Mouse (Mus musculus): Measurements from ENCODE around the gene Cttn. TPM values are rescaled to one million over a fixed set of nuclear protein-coding genes. Genes with fewer than 3 reads are reported as not detected.

Cttn gene
- polyA plus RNA-seq, 1 experiment, result 11.7 TPM

GRCm38 (mm10) chr7:144438811-144439210 lies 32.0 kb downstream of the Cttn start:
- Histone ChIP-seq H3K27me3 (ENCODE audit: control insufficient read depth) (no peaks in the 10 kb centered on the region), H3K4me3 (replicated peaks) (no peak overlapping the region), H3K36me3 (ENCODE audit: control insufficient read depth) (peaks cover 74% of the 10 kb centered on the region), H3K9me3 (ENCODE audit: control insufficient read depth, low read length) (no peaks in the 10 kb centered on the region), H3K4me1 (ENCODE audit: control insufficient read depth) (no peaks in the 10 kb centered on the region)
- no peak for TF ChIP-seq GATA1 (IDR thresholded peaks at IDR 0.05; ENCODE audit: low read length)
- no peak for TF ChIP-seq TAL1 (IDR thresholded peaks at IDR 0.05; ENCODE audit: low read length)

- Histone ChIP-seq H3K36me3 (ENCODE audit: control insufficient read depth) (peaks cover 24% of the 10 kb centered on the region), H3K4me1 (ENCODE audit: control insufficient read depth) (no peaks in the 10 kb centered on the region), H3K9me3 (ENCODE audit: control insufficient read depth, low read length) (no peaks in the 10 kb centered on the region), H3K4me3 (replicated peaks) (no peak overlapping the region), H3K27me3 (ENCODE audit: control insufficient read depth) (no peaks in the 10 kb centered on the region; the same call in 1 of the 2 replicates)
- TF ChIP-seq TAL1 (IDR thresholded peaks at IDR 0.05; ENCODE audit: low read length), result no peak
- no peak for TF ChIP-seq GATA1 (IDR thresholded peaks at IDR 0.05; ENCODE audit: low read length)
Measured at GRCm38 (mm10) chr7:144432920-144433319, 37.9 kb downstream of the Cttn start.

GRCm38 (mm10) chr7:144427460-144427859 lies 43.3 kb downstream of the Cttn start:
- Histone ChIP-seq H3K36me3 (ENCODE audit: control insufficient read depth) (no peaks in the 10 kb centered on the region), H3K4me3 (replicated peaks) (no peak overlapping the region), H3K4me1 (ENCODE audit: control insufficient read depth) (no peaks in the 10 kb centered on the region), H3K27me3 (ENCODE audit: control insufficient read depth) (no peaks in the 10 kb centered on the region; the same call in 1 of the 2 replicates), H3K9me3 (ENCODE audit: control insufficient read depth, low read length) (no peaks in the 10 kb centered on the region)
- TF ChIP-seq TAL1 (IDR thresholded peaks at IDR 0.05; ENCODE audit: low read length) (no peak), GATA1 (IDR thresholded peaks at IDR 0.05; ENCODE audit: low read length) (no peak)

GRCm38 (mm10) chr7:144426594-144426993 lies 44.2 kb downstream of the Cttn start:
- TF ChIP-seq GATA1 (IDR thresholded peaks at IDR 0.05; ENCODE audit: low read length), result no peak
- TF ChIP-seq TAL1 (IDR thresholded peaks at IDR 0.05; ENCODE audit: low read length), result no peak
- H3K9me3 ChIP-seq (ENCODE audit: control insufficient read depth, low read length), result no peaks in the 10 kb centered on the region
- no peak overlapping the region for H3K4me3 ChIP-seq (replicated peaks)
- H3K4me1 ChIP-seq (ENCODE audit: control insufficient read depth), result no peaks in the 10 kb centered on the region
- H3K27me3 ChIP-seq (ENCODE audit: control insufficient read depth), result no peaks in the 10 kb centered on the region; the same call in 1 of the 2 replicates
- H3K36me3 ChIP-seq (ENCODE audit: control insufficient read depth), result no peaks in the 10 kb centered on the region

- H3K9me3 ChIP-seq (ENCODE audit: control insufficient read depth, low read length), result no peaks in the 10 kb centered on the region
- no peaks in the 10 kb centered on the region for H3K36me3 ChIP-seq (ENCODE audit: control insufficient read depth)
- no peaks in the 10 kb centered on the region for H3K4me1 ChIP-seq (ENCODE audit: control insufficient read depth)
- no peaks in the 10 kb centered on the region; the same call in 1 of the 2 replicates for H3K27me3 ChIP-seq (ENCODE audit: control insufficient read depth)
- TF ChIP-seq TAL1 (IDR thresholded peaks at IDR 0.05; ENCODE audit: low read length), result no peak
- TF ChIP-seq GATA1 (IDR thresholded peaks at IDR 0.05; ENCODE audit: low read length), result no peak
- no peak overlapping the region for H3K4me3 ChIP-seq (replicated peaks)
Measured at GRCm38 (mm10) chr7:144425953-144426352, 44.9 kb downstream of the Cttn start.

GRCm38 (mm10) chr7:144421478-144421877 lies 49.3 kb downstream of the Cttn start:
- no peaks in the 10 kb centered on the region for H3K27me3 ChIP-seq (ENCODE audit: control insufficient read depth)
- no peaks in the 10 kb centered on the region for H3K9me3 ChIP-seq (ENCODE audit: control insufficient read depth, low read length)

GRCm38 (mm10) chr7:144420552-144420951 lies 50.3 kb downstream of the Cttn start:
- no peaks in the 10 kb centered on the region for H3K36me3 ChIP-seq (ENCODE audit: control insufficient read depth)
- TF ChIP-seq GATA1 (IDR thresholded peaks at IDR 0.05; ENCODE audit: low read length) (no peak), TAL1 (IDR thresholded peaks at IDR 0.05; ENCODE audit: low read length) (no peak)
- no peaks in the 10 kb centered on the region for H3K27me3 ChIP-seq (ENCODE audit: control insufficient read depth)
- H3K9me3 ChIP-seq (ENCODE audit: control insufficient read depth, low read length), result no peaks in the 10 kb centered on the region
- no peak overlapping the region for H3K4me3 ChIP-seq (replicated peaks)
- H3K4me1 ChIP-seq (ENCODE audit: control insufficient read depth), result no peaks in the 10 kb centered on the region

More at GRCm38 (mm10) chr7:144421478-144421877, 49.3 kb downstream of the Cttn start:
- H3K36me3 ChIP-seq (ENCODE audit: control insufficient read depth), result no peaks in the 10 kb centered on the region
- H3K4me1 ChIP-seq (ENCODE audit: control insufficient read depth), result no peaks in the 10 kb centered on the region
- no peak overlapping the region for H3K4me3 ChIP-seq (replicated peaks)
- TF ChIP-seq GATA1 (IDR thresholded peaks at IDR 0.05; ENCODE audit: low read length), result no peak
- no peak for TF ChIP-seq TAL1 (IDR thresholded peaks at IDR 0.05; ENCODE audit: low read length)

- no peak for TF ChIP-seq GATA1 (IDR thresholded peaks at IDR 0.05; ENCODE audit: low read length)
- TF ChIP-seq TAL1 (IDR thresholded peaks at IDR 0.05; ENCODE audit: low read length), result no peak
- Histone ChIP-seq H3K4me1 (ENCODE audit: control insufficient read depth) (no peaks in the 10 kb centered on the region), H3K9me3 (ENCODE audit: control insufficient read depth, low read length) (no peaks in the 10 kb centered on the region), H3K27me3 (ENCODE audit: control insufficient read depth) (no peaks in the 10 kb centered on the region), H3K36me3 (ENCODE audit: control insufficient read depth) (no peaks in the 10 kb centered on the region), H3K4me3 (replicated peaks) (no peak overlapping the region)
Measured at GRCm38 (mm10) chr7:144417644-144418343, 53.0 kb downstream of the Cttn start.

GRCm38 (mm10) chr7:144417234-144417633 lies 53.6 kb downstream of the Cttn start:
- TF ChIP-seq GATA1 (IDR thresholded peaks at IDR 0.05; ENCODE audit: low read length), result no peak
- Histone ChIP-seq H3K36me3 (ENCODE audit: control insufficient read depth) (no peaks in the 10 kb centered on the region), H3K9me3 (ENCODE audit: control insufficient read depth, low read length) (no peaks in the 10 kb centered on the region), H3K27me3 (ENCODE audit: control insufficient read depth) (no peaks in the 10 kb centered on the region), H3K4me3 (replicated peaks) (no peak overlapping the region), H3K4me1 (ENCODE audit: control insufficient read depth) (no peaks in the 10 kb centered on the region)

All from erythroblast, embryonic 14.5 days (primary cell).